Mouse (Mus musculus): ENCODE data around the gene Hus1.

GRCm38 (mm10) chr11:9050241-9050640, 39.2 kb upstream of the Hus1 start:
- no peak for TF ChIP-seq CTCF (IDR thresholded peaks at IDR 0.05; ENCODE audit: insufficient read depth, low read depth, low read length)
- TF ChIP-seq POLR2A (IDR thresholded peaks at IDR 0.05; ENCODE audit: insufficient read depth, low read depth, low read length) = no peak
